Mouse (Mus musculus) forebrain, embryonic 15.5 days (tissue): ENCODE data around the gene Olfr692. TPM values are rescaled to one million over a fixed set of nuclear protein-coding genes. Genes with fewer than 3 reads are reported as not detected.
"Not testable (repeated sequence)": the region's sequence is repeated elsewhere in the genome, so short reads cannot be mapped to it uniquely, and the experiment has no call there.

Experiments
- ATAC-seq: fragments of 200-750 bp; cut with Nextera tagmentation; replicated peaks from 2 replicates; pipeline ENCODE4 v1.8.0; 2017; ENCODE audit warnings: mild to moderate bottlenecking, moderate TSS enrichment, moderate library complexity
- H3K27ac ChIP-seq: fragments of 300-500 bp; sonication (generic); replicated peaks from 2 replicates; pipeline ENCODE4 v1.5.1; 2015; ENCODE audit warnings: mild to moderate bottlenecking, inconsistent platforms
- H3K27me3 ChIP-seq: fragments of 300-500 bp; sonication (generic); 2 replicates; pipeline ENCODE4 v1.6.1; 2015; ENCODE audit warnings: inconsistent platforms
- H3K36me3 ChIP-seq: fragments of 300-500 bp; sonication (generic); 2 replicates; pipeline ENCODE4 v1.6.1; 2015; ENCODE audit warnings: mild to moderate bottlenecking, inconsistent platforms
- H3K4me1 ChIP-seq: fragments of 300-500 bp; sonication (generic); 2 replicates; pipeline ENCODE4 v1.6.1; 2015; ENCODE audit warnings: inconsistent platforms
- H3K4me2 ChIP-seq: fragments of 300-500 bp; sonication (generic); replicated peaks from 2 replicates; pipeline ENCODE4 v1.6.1; 2015; ENCODE audit warnings: mild to moderate bottlenecking, inconsistent platforms
- H3K4me3 ChIP-seq: fragments of 300-500 bp; sonication (generic); 2 replicates; pipeline ENCODE4 v1.5.1; 2015; ENCODE audit warnings: mild to moderate bottlenecking, inconsistent platforms
- H3K9ac ChIP-seq: fragments of 300-500 bp; sonication (generic); replicated peaks from 2 replicates; pipeline ENCODE4 v1.6.1; 2015; ENCODE audit warnings: mild to moderate bottlenecking, inconsistent platforms
- H3K9me3 ChIP-seq: fragments of 300-500 bp; sonication (generic); 2 replicates; pipeline ENCODE4 v1.6.1; 2016; ENCODE audit warnings: inconsistent platforms
- WGBS: fragments of 180-500 bp; shearing (Covaris S2); methylation state at CpG from one replicate; pipeline ENCODE4 v1.1.7; 2015; ENCODE audit warnings: mixed read lengths; 5-methylcytosine and 5-hydroxymethylcytosine counted together
- polyA plus RNA-seq: library from polyadenylated mRNA; unstranded; fragments of >200 nt; fragmentation: Nextera tagmentation; extraction: Ambion mirVana; gene quantifications from 2 replicates; pipeline ENCODE4 v1.2.1, GENCODE M21; 2015

Olfr692 gene
- polyA plus RNA-seq, 1 experiment from 2014 or later, result not detected

- not testable (repeated sequence) for H3K9ac ChIP-seq, H3K27ac ChIP-seq, H3K9me3 ChIP-seq, H3K4me3 ChIP-seq, H3K4me2 ChIP-seq, H3K27me3 ChIP-seq, H3K4me1 ChIP-seq, H3K36me3 ChIP-seq
- 59% methylated on average over 8 of the region's 8 CpGs for WGBS
- ATAC-seq, result peak; percentile 60
Measured at GRCm38 (mm10) chr7:105411874-105412632, 44.0 kb downstream of the Olfr692 start.

DNA sequence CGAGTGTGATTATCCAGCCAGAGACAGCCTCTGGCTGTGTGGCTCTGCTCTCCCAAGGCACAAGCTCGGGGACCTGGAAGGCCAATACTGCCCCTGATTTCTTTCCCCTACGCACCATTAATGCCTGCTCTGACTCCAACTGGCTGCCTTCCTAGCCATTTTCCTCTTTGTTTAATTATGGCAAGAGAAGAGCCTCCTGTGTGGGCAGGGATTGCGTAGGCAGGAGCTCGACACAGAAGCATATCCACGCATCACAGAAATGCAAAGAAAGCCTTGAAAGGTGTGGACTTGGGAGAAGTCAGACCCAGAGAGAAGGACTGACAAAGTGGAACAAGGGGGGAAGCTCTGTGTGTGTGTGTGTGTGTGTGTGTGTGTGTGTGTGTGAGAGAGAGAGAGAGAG is 46.4 kb downstream of the Olfr692 start:
- H3K9me3 ChIP-seq, result no peaks in the 10 kb centered on the region
- no peak overlapping the region for H3K27ac ChIP-seq
- 63% methylated on average over 6 of the region's 6 CpGs for WGBS

DNA sequence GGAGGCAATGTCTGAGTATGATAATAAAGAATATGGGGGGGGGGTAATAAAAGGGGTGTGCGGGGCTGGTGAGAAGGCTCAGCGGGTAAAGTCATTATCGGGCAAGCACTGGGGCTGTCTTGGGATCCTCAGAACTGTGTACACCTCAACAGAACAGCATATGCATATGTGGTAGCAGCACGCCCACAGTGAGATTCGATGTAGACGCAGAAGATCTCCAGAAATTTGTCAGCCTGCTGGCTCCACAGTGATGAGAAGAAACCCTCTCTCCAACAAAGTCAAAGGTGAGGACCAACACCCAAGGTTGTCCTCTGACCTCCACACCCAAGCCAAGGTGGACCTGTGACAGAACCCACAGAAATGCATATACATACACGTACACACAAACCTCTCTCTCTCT is 48.5 kb downstream of the Olfr692 start:
- Histone ChIP-seq H3K27me3 (no peaks in the 10 kb centered on the region), H3K4me3 (no peak overlapping the region), H3K4me1 (no peaks in the 10 kb centered on the region), H3K9ac (no peak overlapping the region), H3K27ac (no peak overlapping the region), H3K4me2 (no peak overlapping the region), H3K9me3 (no peaks in the 10 kb centered on the region), H3K36me3 (no peaks in the 10 kb centered on the region)
- WGBS, result 96% methylated on average over 7 of the region's 7 CpGs
- no peak for ATAC-seq

More for the DNA sequence above, 46.4 kb downstream of the Olfr692 start:
- Histone ChIP-seq H3K9ac (no peak overlapping the region), H3K27me3 (no peaks in the 10 kb centered on the region), H3K36me3 (no peaks in the 10 kb centered on the region), H3K4me1 (no peaks in the 10 kb centered on the region), H3K4me3 (no peak overlapping the region), H3K4me2 (no peak overlapping the region)
- no peak for ATAC-seq

DNA sequence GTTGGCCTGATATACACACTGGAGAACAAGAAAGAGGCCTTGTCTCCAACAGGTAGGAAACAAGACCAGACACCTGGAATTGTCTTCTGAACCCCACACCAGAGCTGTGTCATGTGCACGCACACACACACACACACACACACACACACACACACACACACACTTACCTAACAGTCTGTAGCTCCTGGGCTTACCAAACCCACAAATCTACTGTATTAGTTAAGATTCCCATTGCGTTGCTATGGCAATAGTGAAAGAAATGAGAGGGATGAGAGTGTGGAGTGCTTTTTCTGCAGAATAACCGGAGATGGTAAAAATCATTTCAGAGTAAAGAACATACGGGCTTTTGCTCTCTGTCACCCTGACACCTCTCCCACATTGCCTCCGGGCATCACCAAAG is 50.1 kb downstream of the Olfr692 start:
- Histone ChIP-seq H3K27ac (no peak overlapping the region), H3K36me3 (no peaks in the 10 kb centered on the region), H3K4me2 (no peak overlapping the region), H3K9ac (no peak overlapping the region), H3K4me3 (no peak overlapping the region), H3K9me3 (no peaks in the 10 kb centered on the region), H3K27me3 (no peaks in the 10 kb centered on the region), H3K4me1 (no peaks in the 10 kb centered on the region)
- WGBS, result 77% methylated on average over 5 of the region's 5 CpGs
- ATAC-seq, result no peak

Other genes starting within 250 kb of the Olfr692 start
- not detected in 2 replicates for gene Olfr683, start 221.2 kb upstream of the Olfr692 start, polyA plus RNA-seq
- gene Olfr684, start 204.6 kb upstream of the Olfr692 start, polyA plus RNA-seq, result not detected in 2 replicates
- gene Olfr685, start 182.2 kb upstream of the Olfr692 start, polyA plus RNA-seq, result not detected in 2 replicates
- gene Olfr686, start 160.7 kb upstream of the Olfr692 start, polyA plus RNA-seq, result not detected in 2 replicates
- gene Olfr688, start 80.1 kb upstream of the Olfr692 start, polyA plus RNA-seq, result not detected in 2 replicates
- gene Olfr689, start 57.1 kb upstream of the Olfr692 start, polyA plus RNA-seq, result not detected in 2 replicates
- gene Olfr690, start 34.1 kb upstream of the Olfr692 start, polyA plus RNA-seq, result not detected in 2 replicates
- 0.11 TPM in 1 of 2 replicates, not detected in the other for gene Olfr691, start 26.0 kb upstream of the Olfr692 start, polyA plus RNA-seq
- gene Gm5901, start 6.8 kb downstream of the Olfr692 start, polyA plus RNA-seq, result not detected in 2 replicates
- gene Fam160a2, start 31.8 kb downstream of the Olfr692 start, polyA plus RNA-seq, result 50.2 and 50.6 TPM in 2 replicates
- 0.09 and 0.11 TPM in 2 replicates for gene Cnga4, start 36.3 kb downstream of the Olfr692 start, polyA plus RNA-seq
- gene Cckbr, start 57.5 kb downstream of the Olfr692 start, polyA plus RNA-seq, result 1.5 TPM in 2 replicates
- 24.2 and 25.5 TPM in 2 replicates for gene Cavin3, start 114.1 kb downstream of the Olfr692 start, polyA plus RNA-seq
- 65.5 and 69.8 TPM in 2 replicates for gene Smpd1, start 186.1 kb downstream of the Olfr692 start, polyA plus RNA-seq
- 249 and 255 TPM in 2 replicates for gene Apbb1, start 213.4 kb downstream of the Olfr692 start, polyA plus RNA-seq
- 0.11 and 0.24 TPM in 2 replicates for gene Hpx, start 231.9 kb downstream of the Olfr692 start, polyA plus RNA-seq